Mouse (Mus musculus): Measurements from ENCODE around the gene AI661453. TPM values are rescaled to one million over a fixed set of nuclear protein-coding genes. Genes with fewer than 3 reads are reported as not detected.

The AI661453 gene
- total and polyA plus RNA-seq, 3 experiments: not detected

GRCm38 (mm10) chr17:47445518-47445917, 9.1 kb downstream of the AI661453 start:
- Histone ChIP-seq H3K36me3 (replicated peaks in 1 of 2; ENCODE audit: control insufficient read depth in 1 of 2, insufficient read depth in 1 of 2, low read length in 1 of 2) (no peaks in the 10 kb centered on the region), H3K79me2 (replicated peaks; ENCODE audit: control insufficient read depth, extremely low read depth, insufficient read depth, poor library complexity, severe bottlenecking) (no peaks in the 10 kb centered on the region), H3K4me1 (ENCODE audit: control insufficient read depth in 1 of 2, insufficient read depth in 2 of 2) (peaks cover 24 to 56% of the 10 kb centered on the region in 2 experiments), H3K4me2 (ENCODE audit: insufficient read depth, low read depth, poor library complexity, severe bottlenecking) (no peak overlapping the region), H3K27ac (ENCODE audit: insufficient read depth, low read depth) (no peak overlapping the region), H3K9me3 (replicated peaks; ENCODE audit: low read length) (no peaks in the 10 kb centered on the region), H3K27me3 (replicated peaks) (no peaks in the 10 kb centered on the region), H3K4me3 (replicated peaks in 1 of 3; ENCODE audit: low read depth in 2 of 3, low read length in 2 of 3, poor library complexity in 1 of 3) (no peak overlapping the region), H3K9ac (ENCODE audit: insufficient read depth, low read depth) (no peak overlapping the region)
- no peak for DNase-seq (ENCODE audit: extremely low read depth)
- dilution Hi-C loops (cut with MboI; ENCODE audit: extremely low pct_ligation_motif_present, extremely low pct_unique_long_range_greater_than_20kb, low sequenced_read_pairs) (no loop called here), in situ Hi-C loops (cut with MboI; ENCODE audit: low pct_ligation_motif_present, low pct_unique_long_range_greater_than_20kb, low sequenced_read_pairs) (no loop called here)
- TF ChIP-seq MEF2A (IDR thresholded peaks at IDR 0.05; ENCODE audit: borderline replicate concordance, low read depth, low read length) (no peak), PAX5 (IDR thresholded peaks at IDR 0.05; ENCODE audit: low read length) (no peak), ETS1 (conservative IDR thresholded peaks at IDR 0.05; ENCODE audit: low read depth, low read length) (no peak), GABPA (IDR thresholded peaks at IDR 0.05; ENCODE audit: insufficient replicate concordance, low read depth, low read length) (no peak), MYC (IDR thresholded peaks at IDR 0.05; ENCODE audit: low read depth, low read length) (no peak), ELF1 (IDR thresholded peaks at IDR 0.05; ENCODE audit: low read depth, low read length) (no peak), RAD21 (IDR thresholded peaks at IDR 0.05; ENCODE audit: low read depth, low read length) (no peak), RCOR1 (conservative IDR thresholded peaks at IDR 0.05; ENCODE audit: low read depth, low read length) (no peak), E2F4 (IDR thresholded peaks at IDR 0.05; ENCODE audit: insufficient replicate concordance, low read depth, low read length) (no peak), BHLHE40 (IDR thresholded peaks at IDR 0.05; ENCODE audit: low read depth, low read length) (no peak), MAX (IDR thresholded peaks at IDR 0.05; ENCODE audit: low read length) (no peak), MXI1 (IDR thresholded peaks at IDR 0.05; ENCODE audit: low read depth, low read length) (no peak)

GRCm38 (mm10) chr17:47446025-47446424, 9.6 kb downstream of the AI661453 start:
- Histone ChIP-seq H3K9ac (ENCODE audit: insufficient read depth, low read depth) (no peak overlapping the region), H3K27me3 (replicated peaks) (no peaks in the 10 kb centered on the region), H3K79me2 (replicated peaks; ENCODE audit: control insufficient read depth, extremely low read depth, insufficient read depth, poor library complexity, severe bottlenecking) (no peaks in the 10 kb centered on the region), H3K27ac (ENCODE audit: insufficient read depth, low read depth) (no peak overlapping the region), H3K4me2 (ENCODE audit: insufficient read depth, low read depth, poor library complexity, severe bottlenecking) (no peak overlapping the region), H3K4me3 (replicated peaks in 1 of 3; ENCODE audit: low read depth in 2 of 3, low read length in 2 of 3, poor library complexity in 1 of 3) (no peak overlapping the region), H3K4me1 (ENCODE audit: control insufficient read depth in 1 of 2, insufficient read depth in 2 of 2) (peaks cover 21 to 56% of the 10 kb centered on the region in 2 experiments), H3K9me3 (replicated peaks; ENCODE audit: low read length) (no peaks in the 10 kb centered on the region), H3K36me3 (replicated peaks in 1 of 2; ENCODE audit: control insufficient read depth in 1 of 2, insufficient read depth in 1 of 2, low read length in 1 of 2) (no peaks in the 10 kb centered on the region)
- TF ChIP-seq MYC (IDR thresholded peaks at IDR 0.05; ENCODE audit: low read depth, low read length): no peak
- TF ChIP-seq CHD1 (IDR thresholded peaks at IDR 0.05; ENCODE audit: low read depth, low read length): no peak
- TF ChIP-seq SIN3A (IDR thresholded peaks at IDR 0.05; ENCODE audit: low read length): no peak
- TF ChIP-seq ZC3H11A (IDR thresholded peaks at IDR 0.05; ENCODE audit: low read depth, low read length): no peak
- TF ChIP-seq TBP (conservative IDR thresholded peaks at IDR 0.05; ENCODE audit: low read depth, low read length): no peak
- TF ChIP-seq NELFE (IDR thresholded peaks at IDR 0.05; ENCODE audit: low read depth, low read length): no peak
- no peak for TF ChIP-seq RAD21 (IDR thresholded peaks at IDR 0.05; ENCODE audit: low read depth, low read length)
- TF ChIP-seq USF2 (conservative IDR thresholded peaks at IDR 0.05; ENCODE audit: low read depth, low read length): no peak
- no peak for TF ChIP-seq JUN (IDR thresholded peaks at IDR 0.05; ENCODE audit: insufficient read depth, low read depth, low read length)
- TF ChIP-seq TCF12 (IDR thresholded peaks at IDR 0.05; ENCODE audit: low read depth, low read length): no peak
- no peak for TF ChIP-seq USF1 (IDR thresholded peaks at IDR 0.05; ENCODE audit: low read depth, low read length)
- TF ChIP-seq ELF1 (IDR thresholded peaks at IDR 0.05; ENCODE audit: low read depth, low read length): no peak
- TF ChIP-seq GABPA (IDR thresholded peaks at IDR 0.05; ENCODE audit: insufficient replicate concordance, low read depth, low read length): no peak
- in situ Hi-C loops (cut with MboI; ENCODE audit: low pct_ligation_motif_present, low pct_unique_long_range_greater_than_20kb, low sequenced_read_pairs) (no loop called here), dilution Hi-C loops (cut with MboI; ENCODE audit: extremely low pct_ligation_motif_present, extremely low pct_unique_long_range_greater_than_20kb, low sequenced_read_pairs) (no loop called here)
- DNase-seq (ENCODE audit: extremely low read depth): no peak

All from CH12.LX (cell line).